Mouse (Mus musculus) hindlimb bud, embryonic 11.5 days (tissue): Measurements from ENCODE around the gene Bola3.
"Not testable (repeated sequence)": the region's sequence is repeated elsewhere in the genome, so short reads cannot be mapped to it uniquely, and the experiment has no call there.

Source experiments
- DNase-seq: peaks from one replicate; pipeline ENCODE4 v3.0.0-alpha.2; 2012; ENCODE audit warnings: low read depth, low spot score; ENCODE audit errors: extremely low spot score

Gene Bola3

GRCm38 (mm10) chr6:83348873-83349272 lies at the start of gene Bola3:
Gene Bola3, plus strand, starts transcription at chr6:83349147.
- no peak for DNase-seq

DNA sequence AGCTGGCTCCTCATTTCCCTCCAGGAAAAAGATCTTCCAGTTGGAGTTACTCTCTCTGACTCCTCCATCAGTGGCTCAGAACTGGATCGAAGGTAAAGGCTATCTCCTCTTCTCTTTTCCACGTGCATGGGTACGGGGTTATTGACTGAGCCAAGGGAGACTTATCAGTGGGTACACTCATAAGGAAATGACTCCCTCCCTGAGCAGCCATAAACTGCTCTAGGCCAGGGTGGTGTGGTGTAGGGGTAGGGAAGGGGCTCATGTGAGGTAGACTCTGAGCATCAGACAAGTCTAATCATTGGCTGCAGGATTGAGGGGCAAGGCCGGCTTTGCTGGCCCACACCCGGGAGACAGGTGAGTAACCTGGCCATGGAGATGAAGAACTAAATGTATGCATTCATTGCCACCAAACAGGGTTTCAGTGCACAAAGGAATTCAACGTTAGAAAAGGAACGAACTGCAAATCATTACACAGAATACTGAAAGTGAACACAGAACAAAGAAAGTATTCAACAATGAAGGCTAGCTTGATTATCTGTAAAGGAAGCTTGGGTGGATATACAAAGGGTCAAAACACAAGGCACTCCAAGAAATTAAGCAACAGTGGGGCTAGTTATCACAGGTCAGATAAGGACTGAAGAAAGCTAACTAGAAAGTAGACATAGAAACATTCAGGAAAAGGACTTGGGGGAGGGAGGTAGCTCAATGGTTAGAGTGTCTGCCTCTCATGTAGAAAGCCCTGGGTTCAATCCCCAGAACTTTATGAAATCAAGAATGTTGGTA lies 48.3 kb upstream of the Bola3 start:
- no peak for DNase-seq

DNA sequence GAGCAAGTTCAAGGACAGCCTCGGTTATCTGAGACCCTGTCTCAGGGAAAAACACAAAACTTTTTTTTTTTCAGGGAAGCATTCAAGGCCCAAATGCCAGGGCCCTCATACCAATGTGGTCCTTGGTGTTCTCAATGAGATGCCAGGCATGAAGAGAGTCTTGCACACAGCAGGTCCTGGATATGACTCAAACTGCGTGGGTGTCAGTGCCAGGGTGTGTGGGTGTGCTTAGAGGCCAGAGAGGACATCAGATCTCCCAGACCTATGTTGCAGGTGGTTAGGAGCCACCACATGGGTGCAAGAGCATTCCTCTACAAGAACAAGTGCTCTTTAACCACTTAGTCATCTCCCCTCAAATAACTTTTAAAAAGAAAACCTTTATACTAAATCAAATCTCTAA lies 47.7 kb upstream of the Bola3 start:
- DNase-seq = no peak

DNA sequence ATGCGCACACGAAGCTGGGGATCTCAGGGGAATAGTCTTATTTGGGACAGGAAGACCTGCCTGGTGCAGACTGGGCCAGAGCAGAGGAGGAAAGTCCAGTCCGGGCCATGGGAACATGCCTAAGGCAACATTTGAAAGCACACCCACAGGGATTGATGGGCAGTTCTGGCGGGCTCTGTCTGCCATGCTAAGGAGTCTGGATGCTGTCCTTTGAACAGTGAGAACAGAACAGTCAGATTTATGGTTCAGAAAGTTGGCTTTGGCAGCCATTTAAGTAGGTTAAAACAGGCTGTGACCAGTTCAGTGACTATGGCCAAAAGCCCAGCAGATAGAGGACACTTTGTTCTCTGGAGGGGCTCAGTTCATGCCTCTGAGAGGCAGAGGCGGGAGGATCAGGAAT lies 46.7 kb upstream of the Bola3 start:
- DNase-seq = no peak

DNA sequence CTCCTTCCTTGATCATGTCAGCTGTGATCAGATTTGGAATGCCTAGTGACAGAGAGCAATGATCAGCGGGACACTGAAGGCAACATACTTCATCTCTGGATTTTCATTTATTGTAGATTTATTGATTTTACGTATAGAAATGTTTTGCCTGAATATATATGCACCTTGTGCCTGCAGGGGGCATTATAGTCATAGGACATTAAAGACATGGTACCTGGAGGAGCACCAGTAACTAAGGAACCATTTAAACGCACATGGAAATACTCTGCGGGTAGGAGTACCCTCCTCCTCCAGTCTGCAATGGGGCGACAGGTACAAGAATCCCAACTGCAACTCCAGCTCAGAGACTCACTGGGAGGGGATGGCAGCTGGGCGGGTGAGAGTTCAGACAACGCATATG lies 39.9 kb upstream of the Bola3 start:
- DNase-seq = no peak

- DNase-seq = no peak
Measured at GRCm38 (mm10) chr6:83311206-83311605, 37.7 kb upstream of the Bola3 start.

GRCm38 (mm10) chr6:83312021-83312420 lies 36.9 kb upstream of the Bola3 start:
- DNase-seq = no peak

GRCm38 (mm10) chr6:83312514-83312913 lies 36.4 kb upstream of the Bola3 start:
- no peak for DNase-seq

- no peak for DNase-seq
Measured at GRCm38 (mm10) chr6:83315293-83315692, 33.7 kb upstream of the Bola3 start.

DNA sequence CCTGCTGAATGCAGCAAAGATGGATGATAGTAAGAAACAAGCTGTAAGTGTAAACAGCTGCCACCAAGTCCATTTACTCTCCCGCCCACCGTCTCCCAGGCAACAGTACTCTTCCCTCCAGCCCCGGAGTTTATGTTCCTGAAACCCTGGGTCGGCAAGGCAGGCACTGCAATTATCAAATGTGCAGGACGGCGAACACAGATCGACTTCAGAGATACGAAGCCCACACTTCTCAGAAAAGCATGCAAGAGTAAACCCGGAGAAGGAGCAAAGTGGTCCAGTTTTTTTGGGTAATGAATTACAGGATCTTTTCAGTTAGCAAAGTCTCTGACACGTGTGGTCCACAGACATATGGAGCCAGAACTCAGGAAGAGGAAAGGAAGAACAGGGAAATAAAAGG lies 32.9 kb upstream of the Bola3 start:
- DNase-seq = no peak

- DNase-seq = no peak
Measured at GRCm38 (mm10) chr6:83317108-83317741, 31.7 kb upstream of the Bola3 start.

GRCm38 (mm10) chr6:83321927-83322326 lies 27.0 kb upstream of the Bola3 start:
- DNase-seq = no peak

DNA sequence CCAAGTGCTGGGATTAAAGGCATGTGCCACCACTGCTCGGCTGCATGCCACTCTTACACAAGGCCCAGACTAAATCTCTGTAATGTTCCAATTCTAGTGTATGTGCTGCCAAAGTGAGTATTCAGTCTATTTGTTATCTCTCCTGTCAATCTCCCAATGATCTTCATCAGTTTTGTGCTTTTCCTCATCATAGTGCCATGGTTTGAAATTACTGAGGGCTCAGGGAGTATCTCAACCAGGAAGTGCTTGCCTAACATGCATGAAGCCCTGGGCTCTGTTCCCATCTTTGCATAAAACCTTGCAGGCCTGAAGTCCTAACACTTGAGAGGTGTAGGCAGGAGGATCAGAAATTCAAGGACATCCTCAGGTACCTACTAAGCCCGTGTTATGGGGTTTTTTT lies 26.2 kb upstream of the Bola3 start:
- no peak for DNase-seq

- DNase-seq = no peak
Measured at GRCm38 (mm10) chr6:83323652-83324419, 25.1 kb upstream of the Bola3 start.

DNA sequence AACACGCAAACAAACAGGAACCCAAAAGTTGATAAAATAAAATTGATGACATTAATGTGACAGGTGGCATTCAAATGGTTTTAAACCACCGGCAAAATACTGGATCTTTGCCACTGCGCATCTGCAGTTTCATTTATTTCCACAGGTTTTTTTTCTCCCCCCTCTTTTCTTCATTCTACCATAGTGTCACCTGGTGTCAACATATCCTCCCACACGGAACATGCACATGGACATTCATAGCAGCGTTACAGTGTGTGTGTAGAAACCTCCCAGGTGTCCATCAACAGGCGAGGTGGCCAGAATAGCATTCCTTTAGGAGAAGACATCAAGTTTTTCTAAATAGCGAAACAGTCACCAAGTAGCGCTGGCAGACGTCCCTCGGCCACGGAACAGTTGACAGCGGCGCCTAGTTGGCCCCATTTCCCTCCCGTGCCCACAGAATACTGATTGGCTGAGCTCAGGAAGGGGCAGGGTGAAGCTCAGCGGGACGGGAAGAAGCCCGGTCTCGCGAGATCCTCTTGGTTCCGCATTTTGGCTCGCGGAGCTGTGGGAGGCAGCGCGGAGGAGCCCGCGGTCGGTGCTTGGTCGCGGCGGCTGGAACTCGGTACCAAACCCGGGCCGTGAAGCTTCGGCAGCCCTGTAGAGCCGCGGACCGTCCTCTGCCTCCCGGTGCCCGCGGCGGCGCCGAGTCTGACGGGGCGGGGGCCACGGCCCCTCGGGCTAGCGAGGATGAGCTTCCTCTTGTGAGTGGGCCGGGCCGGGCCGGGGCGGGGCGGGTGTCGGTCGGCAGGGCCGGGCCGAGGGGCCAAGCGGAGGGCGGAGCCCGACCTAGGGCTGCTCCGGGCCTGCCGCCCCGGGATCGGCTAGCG lies 23.2 kb upstream of the Bola3 start, which contains the start of the genes Mthfd2 and Mob1a:
Gene Mthfd2 (minus strand): TSS at position 384 of the 869 bp plus-strand sequence.
Gene Mob1a (plus strand): TSS at position 492 of the 869 bp plus-strand sequence.
- DNase-seq = peak; percentile 83

DNA sequence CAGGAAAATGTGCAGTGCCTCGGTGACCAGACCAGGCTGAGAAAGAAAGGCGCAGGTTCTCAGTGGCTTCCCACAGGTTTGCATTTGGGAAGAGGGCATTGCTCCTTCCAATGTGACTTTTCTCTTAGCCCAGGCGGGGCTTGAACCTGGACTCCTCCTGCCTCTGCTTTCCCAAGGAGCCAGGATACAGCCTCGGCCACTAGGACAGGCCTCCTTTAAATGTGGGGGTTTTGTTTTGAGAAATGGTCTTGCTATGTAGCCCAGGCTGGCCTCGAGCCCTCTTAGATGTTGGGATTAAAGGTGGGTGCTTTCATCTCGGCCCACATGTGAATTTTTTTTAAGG lies 22.6 kb upstream of the Bola3 start:
- DNase-seq = no peak

DNA sequence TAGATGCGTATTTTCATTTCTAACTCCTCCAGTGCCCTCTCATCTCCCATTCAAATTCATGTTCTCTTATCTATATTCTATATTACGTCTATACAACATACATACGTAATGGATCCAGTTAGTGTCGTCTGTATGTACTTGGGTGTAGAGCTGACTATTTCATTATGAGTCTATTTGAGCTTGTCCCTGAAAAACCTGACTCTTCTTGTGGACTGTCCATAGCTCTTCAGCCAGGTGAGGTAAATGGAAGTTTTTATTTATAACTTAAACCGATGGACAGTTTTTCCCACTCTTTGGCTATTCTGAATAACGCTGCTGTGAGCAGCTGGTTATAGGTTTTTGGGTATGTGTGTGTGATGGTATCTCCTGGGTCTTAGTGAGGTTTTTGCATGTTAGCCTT lies 22.2 kb upstream of the Bola3 start:
- no peak for DNase-seq

DNA sequence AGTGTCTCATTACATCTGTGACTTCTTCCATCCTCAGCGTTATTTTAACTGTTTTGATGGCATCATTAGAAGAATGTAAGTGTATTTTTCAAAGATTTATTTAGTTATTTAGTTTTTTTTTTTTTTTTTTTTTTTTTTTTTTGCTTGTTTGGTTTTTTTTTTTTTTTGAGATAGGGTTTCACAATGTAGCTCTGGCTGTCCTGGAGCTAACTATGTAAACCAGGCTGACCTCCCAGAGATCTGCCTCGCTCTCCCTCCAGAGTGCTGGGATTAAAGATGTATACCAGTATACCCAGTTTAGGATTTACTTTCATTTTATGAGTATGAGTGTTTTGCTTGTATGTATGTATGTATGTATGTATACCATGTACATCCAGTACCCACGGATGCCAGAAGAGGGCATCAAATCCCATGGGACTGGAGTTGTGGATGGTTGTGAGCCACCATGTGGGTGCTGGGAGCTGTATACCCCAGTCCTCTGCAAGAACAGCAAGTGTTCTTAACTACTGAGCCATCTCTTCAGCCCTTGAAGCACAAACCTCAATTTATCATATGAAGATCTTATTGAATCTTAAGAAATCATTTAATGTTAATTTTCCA lies 21.3 kb upstream of the Bola3 start:
- DNase-seq = no peak

GRCm38 (mm10) chr6:83341387-83341786 lies 7.6 kb upstream of the Bola3 start:
- DNase-seq = no peak

DNA sequence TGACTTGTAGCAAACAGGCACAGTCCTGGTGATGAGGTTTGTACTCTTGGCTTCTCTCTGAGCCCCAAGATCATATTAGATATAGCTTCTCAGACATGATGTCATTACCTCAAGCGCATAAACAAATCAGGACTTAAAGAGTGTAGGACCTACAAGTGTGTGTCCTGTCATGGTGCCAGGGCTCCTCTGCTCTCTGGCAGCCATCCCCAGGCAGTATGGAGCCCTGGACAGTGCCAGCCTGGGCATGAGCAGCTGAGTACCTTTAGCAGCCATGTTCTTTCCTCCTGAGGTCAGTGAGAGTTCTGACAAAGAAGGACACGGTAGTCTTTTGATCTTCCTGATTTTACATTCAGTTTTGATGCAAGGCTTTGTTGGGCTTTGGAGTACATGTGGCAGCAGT lies 6.0 kb upstream of the Bola3 start:
- no peak for DNase-seq

DNA sequence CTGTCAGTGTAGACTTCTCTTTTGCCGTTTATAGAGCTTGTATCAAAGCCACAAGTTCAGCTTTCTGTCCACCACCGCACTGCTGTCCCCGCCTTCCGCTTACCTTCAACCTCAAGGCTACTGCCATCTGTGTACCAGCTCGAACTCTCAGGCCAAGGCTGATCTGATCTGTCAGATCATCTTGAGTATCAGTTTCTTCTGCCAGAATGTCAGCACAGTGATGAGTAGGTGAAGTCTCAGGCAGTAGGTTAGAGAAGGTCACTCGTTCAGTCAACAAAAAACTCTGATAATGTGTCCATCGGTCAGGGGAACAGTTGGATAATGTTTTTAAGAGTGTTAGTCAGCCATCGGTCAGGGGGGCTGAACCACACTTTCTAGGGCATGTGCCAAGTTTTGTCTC lies 3.7 kb upstream of the Bola3 start:
- not testable (repeated sequence) for DNase-seq
